Mouse (Mus musculus) heart, adult 2 months (tissue): Measurements from ENCODE around the gene Mymk. TPM values are rescaled to one million over a fixed set of nuclear protein-coding genes. Genes with fewer than 3 reads are reported as not detected.

Experiments used
- DNase-seq, 2 experiments: peaks; one replicate each; pipeline ENCODE4 v3.0.0; 2021
- H3K27ac ChIP-seq: fragments of 200-600 bp; 2 replicates; pipeline ENCODE4 v1.8.1; 2022
- H3K27me3 ChIP-seq: fragments of 200-500 bp; 2 replicates; pipeline ENCODE4 v1.6.1; 2012; ENCODE audit warnings: mild to moderate bottlenecking, low read length, inconsistent platforms, mixed read lengths; ENCODE audit not compliant: control insufficient read depth, insufficient read depth
- H3K36me3 ChIP-seq: fragments of 200-500 bp; 2 replicates; pipeline ENCODE4 v1.6.1; 2012; ENCODE audit warnings: low read length, inconsistent platforms; ENCODE audit not compliant: control insufficient read depth, insufficient read depth
- H3K4me1 ChIP-seq: fragments of 200-500 bp; 2 replicates; pipeline ENCODE4 v1.6.1; 2011; ENCODE audit warnings: low read length; ENCODE audit not compliant: control insufficient read depth, insufficient read depth
- H3K4me3 ChIP-seq: fragments of 200-600 bp; 2 replicates; pipeline ENCODE4 v1.8.1; 2022
- H3K79me2 ChIP-seq: fragments of 200-500 bp; replicated peaks from 2 replicates; pipeline ENCODE4 v1.6.1; 2012; ENCODE audit warnings: mild to moderate bottlenecking, inconsistent platforms, low read length, moderate library complexity, mixed read lengths; ENCODE audit not compliant: control insufficient read depth, insufficient read depth
- H3K9ac ChIP-seq: fragments of 200-500 bp; 2 replicates; pipeline ENCODE4 v1.6.1; 2012; ENCODE audit warnings: low read depth, mild to moderate bottlenecking, control low read depth, inconsistent platforms, low read length, mixed read lengths
- CTCF ChIP-seq: fragments of 200-600 bp; IDR thresholded peaks from 2 replicates; pipeline ENCODE4 v1.8.1; 2022; ENCODE audit warnings: antibody characterized with exemption, mild to moderate bottlenecking, moderate library complexity
- EP300 ChIP-seq: fragments of 200-500 bp; IDR thresholded peaks from 2 replicates; pipeline ENCODE4 v1.6.1; 2011; ENCODE audit warnings: low read depth, low read length, control low read depth; ENCODE audit not compliant: insufficient read depth
- POLR2A ChIP-seq: fragments of 200-500 bp; IDR thresholded peaks from 2 replicates; pipeline ENCODE4 v1.6.1; 2011; ENCODE audit warnings: mild to moderate bottlenecking, low read depth, low read length, control low read depth; ENCODE audit not compliant: insufficient read depth
- WGBS: fragments of 180-500 bp; shearing (Covaris S2); methylation state at CpG from one replicate; pipeline ENCODE4 v1.1.7; 2018; 5-methylcytosine and 5-hydroxymethylcytosine counted together
- intact Hi-C: fragments of 180-260 bp; cut with DNase I; formaldehyde crosslinking; loops from one replicate; pipeline ENCODE4 v1.15.1; 2025
- polyA plus RNA-seq: library from polyadenylated mRNA; depleted of rRNA; stranded (reverse); fragments of >200 nt; gene quantifications from 2 replicates; pipeline ENCODE4 v1.2.3, GENCODE M21; 2012
- total RNA-seq, 2 experiments: library from RNA; stranded (reverse); gene quantifications; 2 replicates each; pipeline ENCODE4 v1.2.3; 2021

The Mymk gene
- total and polyA plus RNA-seq, 3 experiments, result 0.10 TPM; not detected in 2

DNA sequence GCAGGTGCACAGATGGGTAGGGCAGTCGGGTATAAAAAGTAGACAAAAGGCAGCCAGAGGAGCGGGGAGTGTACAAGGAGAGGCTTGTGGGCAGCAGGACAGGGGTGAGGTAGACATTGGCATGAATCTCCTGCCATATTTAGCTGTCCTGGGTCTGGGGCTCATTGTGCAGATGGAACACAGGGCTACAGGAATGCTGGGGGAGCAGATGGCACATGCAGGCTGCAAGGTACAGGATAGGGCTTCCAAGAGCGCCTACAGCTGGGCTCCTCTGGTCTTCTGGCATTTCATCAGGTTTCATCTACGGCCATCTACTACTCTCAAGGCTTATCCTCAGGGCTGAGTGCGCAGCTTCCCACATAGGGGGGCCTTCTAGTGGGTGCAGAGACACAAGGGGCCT lies 37.1 kb upstream of the Mymk start:
- Histone ChIP-seq H3K9ac (no peak overlapping the region), H3K36me3 (no peaks in the 10 kb centered on the region), H3K27me3 (no peaks in the 10 kb centered on the region), H3K79me2 (no peaks in the 10 kb centered on the region), H3K4me3 (no peak overlapping the region), H3K27ac (no peak overlapping the region), H3K4me1 (no peaks in the 10 kb centered on the region)
- TF ChIP-seq EP300, result no peak
- TF ChIP-seq POLR2A, result no peak
- no peak for TF ChIP-seq CTCF
- intact Hi-C loops, result no loop called here
- no peak for DNase-seq
- WGBS, result 82% methylated on average over 5 of the region's 5 CpGs

DNA sequence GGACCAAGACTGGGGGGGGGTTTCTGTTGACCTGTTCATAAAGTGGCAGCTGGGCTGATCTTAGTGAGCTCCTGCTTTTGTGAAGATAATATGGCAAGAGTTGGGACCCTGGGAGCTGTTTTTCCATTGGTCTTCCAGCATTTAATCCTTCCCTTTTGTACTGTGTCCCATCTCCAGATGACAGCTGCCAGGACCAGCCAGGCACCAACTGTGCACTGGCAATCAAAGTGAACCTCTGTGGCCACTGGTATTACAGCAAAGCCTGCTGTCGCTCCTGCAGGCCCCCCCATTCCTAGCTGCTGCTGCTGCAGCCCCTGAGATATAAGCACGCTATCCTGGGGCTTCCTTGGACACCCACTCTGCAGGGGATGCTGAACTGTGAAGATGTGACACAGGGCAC lies 36.2 kb upstream of the Mymk start:
- no peak overlapping the region for H3K4me3 ChIP-seq
- no peak overlapping the region for H3K27ac ChIP-seq
- H3K9ac ChIP-seq, result no peak overlapping the region
- DNase-seq, result no peak
- H3K79me2 ChIP-seq, result no peaks in the 10 kb centered on the region
- intact Hi-C loops, result no loop called here
- no peaks in the 10 kb centered on the region for H3K4me1 ChIP-seq
- 91% methylated on average over 2 of the region's 2 CpGs for WGBS
- TF ChIP-seq CTCF (no peak), POLR2A (no peak), EP300 (no peak)
- no peaks in the 10 kb centered on the region for H3K27me3 ChIP-seq
- no peaks in the 10 kb centered on the region for H3K36me3 ChIP-seq

DNA sequence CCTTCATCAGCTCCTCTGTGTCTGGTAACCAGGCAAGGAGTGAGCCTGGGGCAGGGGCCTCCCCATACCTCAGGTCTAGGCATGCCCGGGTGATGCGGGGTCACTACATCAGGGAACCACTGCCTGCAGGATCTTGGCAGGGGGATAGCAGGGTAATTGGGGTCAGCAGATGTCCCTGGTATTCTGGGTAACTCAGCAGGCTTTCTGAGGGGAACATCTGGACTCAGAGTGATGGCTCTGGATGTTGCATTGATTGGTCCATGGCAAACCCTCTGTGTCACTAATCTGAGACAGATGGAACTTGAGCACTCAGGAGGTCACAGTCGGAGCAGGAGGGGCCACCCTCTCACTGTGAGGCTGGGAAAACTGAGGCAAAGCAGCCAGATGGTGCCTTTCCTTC lies 34.8 kb upstream of the Mymk start:
- no peak for DNase-seq
- Histone ChIP-seq H3K4me1 (no peaks in the 10 kb centered on the region), H3K9ac (no peak overlapping the region), H3K27ac (no peak overlapping the region), H3K36me3 (no peaks in the 10 kb centered on the region), H3K79me2 (no peaks in the 10 kb centered on the region), H3K4me3 (no peak overlapping the region), H3K27me3 (no peaks in the 10 kb centered on the region)
- no peak for TF ChIP-seq EP300
- TF ChIP-seq POLR2A, result no peak
- no peak for TF ChIP-seq CTCF
- intact Hi-C loops, result no loop called here
- WGBS, result 81% methylated on average over 3 of the region's 3 CpGs

DNA sequence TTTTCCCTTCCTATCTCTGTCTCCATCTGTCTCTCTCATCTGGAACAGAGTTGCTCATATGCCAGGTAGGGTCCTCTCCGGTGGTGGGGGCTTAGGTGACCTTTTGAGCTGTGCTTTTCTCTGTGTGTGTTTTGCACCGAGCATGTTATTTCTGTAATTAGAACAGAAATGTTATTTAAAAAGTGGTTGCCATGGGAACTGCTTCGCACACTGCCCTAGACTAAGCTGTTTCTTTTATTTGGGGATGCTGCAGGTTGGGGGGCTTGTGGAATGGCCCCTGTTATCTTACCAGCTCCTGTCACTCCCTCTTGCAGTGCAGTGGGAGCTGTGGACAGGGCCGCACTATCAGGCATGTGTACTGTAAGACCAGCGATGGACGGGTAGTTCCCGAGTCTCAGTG lies 31.6 kb upstream of the Mymk start:
- H3K4me1 ChIP-seq, result no peaks in the 10 kb centered on the region
- no peak overlapping the region for H3K9ac ChIP-seq
- H3K36me3 ChIP-seq, result no peaks in the 10 kb centered on the region
- TF ChIP-seq EP300 (no peak), POLR2A (no peak), CTCF (no peak)
- H3K4me3 ChIP-seq, result no peak overlapping the region
- intact Hi-C loops, result no loop called here
- 80% methylated on average over 7 of the region's 7 CpGs for WGBS
- H3K27me3 ChIP-seq, result no peaks in the 10 kb centered on the region
- no peak overlapping the region for H3K27ac ChIP-seq
- no peak for DNase-seq
- H3K79me2 ChIP-seq, result no peaks in the 10 kb centered on the region

DNA sequence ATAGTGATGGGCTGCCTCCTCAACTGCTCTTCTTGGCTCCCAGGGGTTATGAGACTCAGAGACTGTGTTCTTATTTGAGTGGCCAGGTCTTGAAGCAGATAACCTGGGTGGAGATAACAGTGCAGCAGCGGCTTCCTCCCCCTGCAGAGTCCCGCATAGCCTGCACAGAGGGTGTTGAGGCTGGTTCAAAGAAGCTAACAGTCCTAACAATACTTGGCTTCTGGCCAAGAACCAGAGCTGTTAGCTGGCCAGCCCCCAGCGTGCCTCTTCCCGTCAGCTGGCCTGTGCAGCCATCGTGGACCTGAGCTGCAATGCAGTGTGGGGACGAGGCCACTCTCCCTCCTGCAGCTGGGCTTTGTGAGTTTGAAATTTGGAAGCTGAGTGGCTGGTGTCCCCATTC lies 25.8 kb upstream of the Mymk start:
- intact Hi-C loops, result no loop called here
- H3K27me3 ChIP-seq, result no peaks in the 10 kb centered on the region
- H3K4me3 ChIP-seq, result no peak overlapping the region
- H3K36me3 ChIP-seq, result no peaks in the 10 kb centered on the region
- DNase-seq, result peak; percentile 61 to 68
- peaks cover 18% of the 10 kb centered on the region for H3K4me1 ChIP-seq
- no peak overlapping the region for H3K9ac ChIP-seq
- H3K79me2 ChIP-seq, result no peaks in the 10 kb centered on the region
- WGBS, result 8% methylated on average over 6 of the region's 6 CpGs
- peak overlapping the region; percentile 11; the same call in 1 of the 2 replicates for H3K27ac ChIP-seq
- TF ChIP-seq POLR2A, result no peak
- TF ChIP-seq EP300, result no peak
- no peak for TF ChIP-seq CTCF

DNA sequence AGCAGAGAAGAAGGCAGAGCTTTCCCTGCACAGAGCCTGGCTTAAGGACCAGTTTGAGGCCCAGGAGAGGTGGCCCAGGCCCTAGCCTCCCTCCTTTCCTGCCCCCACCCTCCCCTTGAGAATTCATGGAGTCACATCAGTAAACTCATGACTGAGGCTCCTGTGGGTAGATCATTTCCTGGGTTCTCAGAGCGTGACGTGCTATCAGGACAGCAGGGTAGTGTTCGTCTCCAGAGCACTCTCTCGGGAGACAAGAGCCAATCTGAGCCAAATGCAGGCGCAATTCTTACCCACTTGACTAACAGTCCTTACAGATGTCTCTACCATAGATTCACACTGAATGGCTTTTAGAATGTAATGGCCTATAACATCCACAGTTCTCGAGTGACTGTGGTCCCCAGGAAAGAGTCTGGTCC lies 25.3 kb upstream of the Mymk start:
- intact Hi-C loops, result no loop called here
- H3K36me3 ChIP-seq, result no peaks in the 10 kb centered on the region
- no peak for TF ChIP-seq EP300
- no peak for TF ChIP-seq CTCF
- no peak for TF ChIP-seq POLR2A
- H3K4me1 ChIP-seq, result peaks cover 18% of the 10 kb centered on the region
- WGBS, result 48% methylated on average over 6 of the region's 6 CpGs
- no peak overlapping the region for H3K9ac ChIP-seq
- peak overlapping the region; percentile 20; the same call in 1 of the 2 replicates for H3K27ac ChIP-seq
- DNase-seq, result peak; percentile 24 to 43
- H3K4me3 ChIP-seq, result no peak overlapping the region
- no peaks in the 10 kb centered on the region for H3K27me3 ChIP-seq
- H3K79me2 ChIP-seq, result no peaks in the 10 kb centered on the region
